Mouse (Mus musculus): ENCODE measurements around the gene Sirt4. TPM values are rescaled to one million over a fixed set of nuclear protein-coding genes. Genes with fewer than 3 reads are reported as not detected.

Gene Sirt4
- polyA plus RNA-seq, 1 experiment from 2014 or later = 26.8 TPM

DNA sequence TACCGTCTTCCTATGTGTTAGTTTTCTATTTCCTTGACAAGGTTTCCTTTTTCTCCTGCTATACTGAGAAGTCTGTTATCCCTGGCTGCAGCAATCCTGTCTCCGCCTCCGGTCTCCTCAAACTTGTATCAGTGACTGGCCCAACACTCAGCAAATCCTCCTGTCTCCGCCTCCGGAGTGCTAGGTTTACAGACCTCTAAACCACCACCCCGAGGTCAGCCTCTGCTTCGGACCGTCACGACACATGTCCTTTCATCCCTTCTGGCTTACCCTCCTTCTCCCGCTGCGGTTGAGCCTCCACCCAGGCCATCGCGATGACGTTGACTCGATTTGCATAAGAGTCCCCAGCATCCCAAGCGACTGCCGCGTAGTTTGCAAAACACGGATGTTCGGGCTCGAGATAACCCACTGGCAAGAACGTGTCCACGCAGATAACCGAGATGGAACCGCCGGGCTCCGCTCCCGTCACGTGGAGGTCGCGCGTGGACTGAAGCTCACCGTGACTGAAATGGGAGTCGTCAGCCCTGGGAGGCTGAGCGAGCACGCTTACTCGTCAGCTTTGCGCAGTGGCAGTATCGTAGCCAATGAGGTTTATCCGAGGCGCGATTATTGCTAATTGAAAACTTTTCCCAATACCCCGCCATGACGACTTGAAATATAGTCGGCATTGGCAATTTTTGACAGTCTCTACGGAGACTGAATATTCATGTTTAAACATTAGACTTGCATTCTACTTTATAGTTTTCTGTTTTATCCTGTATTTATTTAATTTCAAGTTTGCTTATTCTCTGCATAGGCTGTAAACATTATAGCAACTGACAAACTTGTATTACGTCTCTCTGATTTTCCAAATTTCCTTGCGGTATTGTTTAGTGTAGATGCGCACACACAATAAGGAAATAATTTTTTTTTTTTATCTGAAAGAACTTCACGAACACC lies 5.4 kb upstream of the Sirt4 start:
- Histone ChIP-seq H3K27me3 (replicated peaks; ENCODE audit: control insufficient read depth, insufficient read depth, low read length) (no peaks in the 10 kb centered on the region), H3K4me2 (ENCODE audit: low read length) (peak overlapping the region; percentile 85), H3K36me3 (ENCODE audit: control insufficient read depth, insufficient read depth, low read length) (no peaks in the 10 kb centered on the region), H3K27ac (ENCODE audit: low read depth, low read length) (peak overlapping the region; percentile 100), H3K9ac (ENCODE audit: low read depth, low read length) (peak overlapping the region; percentile 88), H3K4me3 (ENCODE audit: low read length) (peak overlapping the region; percentile 51), H3K9me3 (ENCODE audit: control insufficient read depth, low read length) (no peaks in the 10 kb centered on the region), H3K4me1 (ENCODE audit: control insufficient read depth, insufficient read depth, low read depth, low read length) (peaks cover 13% of the 10 kb centered on the region)
- peak; percentile 80 for ATAC-seq
- under 1% methylated on average over 50 of the region's 50 CpGs for WGBS

- Histone ChIP-seq H3K27ac (ENCODE audit: low read depth, low read length) (peak overlapping the region; percentile 100), H3K4me3 (ENCODE audit: low read length) (peak overlapping the region; percentile 51), H3K27me3 (replicated peaks; ENCODE audit: control insufficient read depth, insufficient read depth, low read length) (no peaks in the 10 kb centered on the region), H3K9ac (ENCODE audit: low read depth, low read length) (peak overlapping the region; percentile 88), H3K4me2 (ENCODE audit: low read length) (peak overlapping the region; percentile 85), H3K9me3 (ENCODE audit: control insufficient read depth, low read length) (no peaks in the 10 kb centered on the region), H3K4me1 (ENCODE audit: control insufficient read depth, insufficient read depth, low read depth, low read length) (peaks cover 16% of the 10 kb centered on the region), H3K36me3 (ENCODE audit: control insufficient read depth, insufficient read depth, low read length) (no peaks in the 10 kb centered on the region)
- WGBS = under 1% methylated on average over 38 of the region's 39 CpGs
- peak; percentile 76 for ATAC-seq
Measured at GRCm38 (mm10) chr5:115488841-115489698, 4.5 kb upstream of the Sirt4 start.

DNA sequence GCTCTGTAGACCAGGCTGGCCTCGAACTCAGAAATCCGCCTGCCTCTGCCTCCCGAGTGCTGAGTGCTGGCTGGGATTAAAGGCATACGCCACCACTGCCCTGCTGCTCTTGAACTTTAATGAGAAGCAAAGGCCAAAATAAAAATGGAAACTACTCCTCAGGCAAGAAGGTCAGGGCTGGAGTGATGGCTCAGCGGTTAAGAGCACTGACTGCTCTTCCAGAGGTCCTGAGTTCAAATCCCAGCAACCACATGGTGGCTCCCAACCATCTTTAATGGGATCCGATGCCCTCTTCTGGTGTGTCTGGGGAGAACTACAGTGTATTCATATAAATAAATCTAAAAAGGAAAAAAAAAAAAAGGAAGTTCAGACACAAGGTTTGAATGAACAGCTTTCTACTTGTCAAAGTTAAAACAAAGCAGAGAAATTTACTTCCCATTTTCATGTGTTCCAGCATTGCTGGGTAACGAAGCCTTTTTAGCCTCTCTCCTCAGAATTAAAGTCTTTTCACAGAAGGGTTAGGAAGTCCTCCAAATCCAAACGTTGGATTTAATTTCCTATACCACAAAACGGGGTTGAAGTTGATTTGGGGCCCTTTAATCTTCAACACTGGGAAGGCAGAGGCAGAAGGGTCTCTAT lies 3.5 kb upstream of the Sirt4 start:
- WGBS = 78% methylated on average over 9 of the region's 9 CpGs
- Histone ChIP-seq H3K9me3 (ENCODE audit: control insufficient read depth, low read length) (no peaks in the 10 kb centered on the region), H3K4me2 (ENCODE audit: low read length) (peak overlapping the region; percentile 85; the same call in 1 of the 2 replicates), H3K27me3 (replicated peaks; ENCODE audit: control insufficient read depth, insufficient read depth, low read length) (no peaks in the 10 kb centered on the region), H3K9ac (ENCODE audit: low read depth, low read length) (no peak overlapping the region), H3K36me3 (ENCODE audit: control insufficient read depth, insufficient read depth, low read length) (no peaks in the 10 kb centered on the region), H3K4me1 (ENCODE audit: control insufficient read depth, insufficient read depth, low read depth, low read length) (peaks cover 18% of the 10 kb centered on the region), H3K27ac (ENCODE audit: low read depth, low read length) (no peak overlapping the region), H3K4me3 (ENCODE audit: low read length) (no peak overlapping the region)
- ATAC-seq = no peak

DNA sequence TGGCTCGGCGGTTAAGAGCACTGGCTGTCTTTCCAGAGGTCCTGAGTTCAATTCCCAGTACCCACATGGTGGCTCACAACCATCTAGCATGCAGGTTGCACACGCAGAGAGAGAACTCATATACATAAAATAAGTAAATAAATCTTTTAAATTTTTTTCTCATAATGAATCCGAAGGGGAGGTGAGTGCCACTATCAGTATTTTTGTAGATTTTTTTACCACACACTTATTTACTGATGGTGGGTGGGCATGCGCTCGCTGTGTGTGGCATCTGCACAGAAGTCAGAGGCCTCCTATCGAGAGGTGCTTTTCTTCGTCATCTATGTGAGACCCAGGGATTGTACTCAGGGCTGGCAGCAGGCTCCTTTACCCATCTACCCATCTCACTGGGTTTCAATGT lies 2.8 kb upstream of the Sirt4 start:
- no peak overlapping the region for H3K9ac ChIP-seq (ENCODE audit: low read depth, low read length)
- H3K9me3 ChIP-seq (ENCODE audit: control insufficient read depth, low read length) = no peaks in the 10 kb centered on the region
- no peak overlapping the region for H3K4me3 ChIP-seq (ENCODE audit: low read length)
- peaks cover 25% of the 10 kb centered on the region for H3K4me1 ChIP-seq (ENCODE audit: control insufficient read depth, insufficient read depth, low read depth, low read length)
- ATAC-seq = no peak
- no peaks in the 10 kb centered on the region for H3K27me3 ChIP-seq (replicated peaks; ENCODE audit: control insufficient read depth, insufficient read depth, low read length)
- H3K4me2 ChIP-seq (ENCODE audit: low read length) = no peak overlapping the region
- WGBS = 83% methylated on average over 8 of the region's 8 CpGs
- no peak overlapping the region for H3K27ac ChIP-seq (ENCODE audit: low read depth, low read length)
- no peaks in the 10 kb centered on the region for H3K36me3 ChIP-seq (ENCODE audit: control insufficient read depth, insufficient read depth, low read length)

DNA sequence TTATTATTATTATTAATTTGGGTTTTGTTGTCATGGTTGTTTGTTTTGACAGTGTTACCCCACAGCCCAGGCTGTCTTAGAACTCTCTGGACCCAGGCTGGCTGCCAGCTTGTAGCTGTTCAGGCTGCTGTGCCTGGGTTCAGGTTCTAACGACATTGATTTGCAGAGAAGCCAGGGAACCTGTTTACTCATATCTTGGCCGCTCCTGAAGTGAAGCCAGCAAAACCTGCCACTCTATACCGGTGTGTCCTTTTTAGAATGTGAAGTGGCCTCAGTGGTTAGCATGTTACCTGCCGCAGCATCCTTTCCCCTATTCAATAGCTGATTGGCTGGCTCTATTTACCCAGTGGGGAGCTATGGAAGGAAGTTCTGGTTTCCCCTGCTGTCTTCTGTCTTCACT lies 2.2 kb upstream of the Sirt4 start:
- H3K4me1 ChIP-seq (ENCODE audit: control insufficient read depth, insufficient read depth, low read depth, low read length) = peaks cover 21% of the 10 kb centered on the region
- WGBS = 54% methylated on average over 4 of the region's 4 CpGs
- H3K27ac ChIP-seq (ENCODE audit: low read depth, low read length) = no peak overlapping the region
- H3K4me2 ChIP-seq (ENCODE audit: low read length) = no peak overlapping the region
- H3K36me3 ChIP-seq (ENCODE audit: control insufficient read depth, insufficient read depth, low read length) = no peaks in the 10 kb centered on the region
- no peak overlapping the region for H3K4me3 ChIP-seq (ENCODE audit: low read length)
- H3K9ac ChIP-seq (ENCODE audit: low read depth, low read length) = no peak overlapping the region
- H3K27me3 ChIP-seq (replicated peaks; ENCODE audit: control insufficient read depth, insufficient read depth, low read length) = no peaks in the 10 kb centered on the region
- ATAC-seq = no peak
- no peaks in the 10 kb centered on the region for H3K9me3 ChIP-seq (ENCODE audit: control insufficient read depth, low read length)

- Histone ChIP-seq H3K4me3 (ENCODE audit: low read length) (no peak overlapping the region), H3K4me1 (ENCODE audit: control insufficient read depth, insufficient read depth, low read depth, low read length) (peaks cover 20% of the 10 kb centered on the region), H3K27ac (ENCODE audit: low read depth, low read length) (no peak overlapping the region), H3K9ac (ENCODE audit: low read depth, low read length) (no peak overlapping the region), H3K36me3 (ENCODE audit: control insufficient read depth, insufficient read depth, low read length) (no peaks in the 10 kb centered on the region), H3K9me3 (ENCODE audit: control insufficient read depth, low read length) (no peaks in the 10 kb centered on the region), H3K4me2 (ENCODE audit: low read length) (no peak overlapping the region), H3K27me3 (replicated peaks; ENCODE audit: control insufficient read depth, insufficient read depth, low read length) (no peaks in the 10 kb centered on the region)
- WGBS = 87% methylated on average over 18 of the region's 18 CpGs
- no peak for ATAC-seq
Measured at GRCm38 (mm10) chr5:115485489-115486205, 1.1 kb upstream of the Sirt4 start.

DNA sequence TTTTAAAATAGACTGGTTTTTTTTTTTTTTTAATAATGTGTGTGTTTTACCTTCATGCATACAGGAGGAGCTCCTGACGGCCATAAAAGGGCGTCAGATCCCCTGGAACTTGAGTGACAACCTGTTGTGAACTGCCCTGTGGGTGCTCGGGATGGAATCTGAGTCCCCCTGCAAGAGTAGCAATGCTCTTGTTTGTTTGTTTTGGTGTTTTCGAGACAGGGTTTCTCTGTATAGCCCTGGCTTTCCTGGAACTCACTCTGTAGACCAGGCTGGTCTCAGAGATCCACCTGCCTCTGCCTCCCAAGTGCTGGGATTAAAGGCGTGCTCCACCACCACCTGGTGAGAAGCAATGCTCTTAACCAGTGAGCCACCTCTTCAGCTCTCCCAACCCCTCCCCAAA lies 471 bp upstream of the Sirt4 start:
- no peak for ATAC-seq
- no peaks in the 10 kb centered on the region for H3K36me3 ChIP-seq (ENCODE audit: control insufficient read depth, insufficient read depth, low read length)
- peak overlapping the region; percentile 72 for H3K9ac ChIP-seq (ENCODE audit: low read depth, low read length)
- peak overlapping the region; percentile 50 for H3K4me3 ChIP-seq (ENCODE audit: low read length)
- H3K9me3 ChIP-seq (ENCODE audit: control insufficient read depth, low read length) = no peaks in the 10 kb centered on the region
- peaks cover 23% of the 10 kb centered on the region for H3K4me1 ChIP-seq (ENCODE audit: control insufficient read depth, insufficient read depth, low read depth, low read length)
- H3K4me2 ChIP-seq (ENCODE audit: low read length) = peak overlapping the region; percentile 83
- no peaks in the 10 kb centered on the region for H3K27me3 ChIP-seq (replicated peaks; ENCODE audit: control insufficient read depth, insufficient read depth, low read length)
- 70% methylated on average over 5 of the region's 5 CpGs for WGBS
- peak overlapping the region; percentile 85; the same call in 1 of the 2 replicates for H3K27ac ChIP-seq (ENCODE audit: low read depth, low read length)

GRCm38 (mm10) chr5:115483385-115483784 lies 1.1 kb downstream of the Sirt4 start:
- Histone ChIP-seq H3K4me3 (ENCODE audit: low read length) (no peak overlapping the region), H3K36me3 (ENCODE audit: control insufficient read depth, insufficient read depth, low read length) (no peaks in the 10 kb centered on the region), H3K4me2 (ENCODE audit: low read length) (no peak overlapping the region; the same call in 1 of the 2 replicates), H3K27ac (ENCODE audit: low read depth, low read length) (no peak overlapping the region), H3K27me3 (replicated peaks; ENCODE audit: control insufficient read depth, insufficient read depth, low read length) (no peaks in the 10 kb centered on the region), H3K9ac (ENCODE audit: low read depth, low read length) (no peak overlapping the region), H3K9me3 (ENCODE audit: control insufficient read depth, low read length) (no peaks in the 10 kb centered on the region), H3K4me1 (ENCODE audit: control insufficient read depth, insufficient read depth, low read depth, low read length) (peaks cover 19% of the 10 kb centered on the region)
- 38% methylated on average over 6 of the region's 6 CpGs for WGBS
- ATAC-seq = no peak
